Mouse (Mus musculus): Measurements from ENCODE around the gene 2300009A05Rik.

The 2300009A05Rik gene

GRCm38 (mm10) chr9:63398611-63399462 lies at the start of gene 2300009A05Rik:
Gene 2300009A05Rik, minus strand, starts transcription at chr9:63399246.
- DNase-seq (ENCODE audit: low read depth, low spot score), result peak; percentile 92

DNA sequence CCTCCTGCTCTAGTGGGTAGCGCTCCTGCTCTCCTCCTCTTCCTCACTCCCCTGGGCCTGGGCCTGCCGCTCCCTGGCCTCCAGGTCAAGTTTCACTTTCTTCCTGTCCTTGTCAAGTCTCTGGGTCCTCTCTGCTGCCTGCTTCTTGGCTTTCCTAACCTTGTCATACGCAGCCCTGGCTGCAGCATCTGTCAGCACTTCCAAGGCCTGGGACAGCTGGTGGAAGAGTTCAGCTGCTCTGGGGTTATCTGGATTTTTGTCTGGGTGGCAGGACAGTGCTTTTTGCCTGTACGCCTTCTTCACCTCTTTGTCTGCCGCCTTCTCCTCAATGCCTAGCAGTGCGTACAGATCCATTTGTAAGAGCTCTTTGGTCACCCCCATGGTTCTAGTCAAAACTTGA lies 44.6 kb upstream of the 2300009A05Rik start:
- DNase-seq (ENCODE audit: low read depth, low spot score), result no peak

DNA sequence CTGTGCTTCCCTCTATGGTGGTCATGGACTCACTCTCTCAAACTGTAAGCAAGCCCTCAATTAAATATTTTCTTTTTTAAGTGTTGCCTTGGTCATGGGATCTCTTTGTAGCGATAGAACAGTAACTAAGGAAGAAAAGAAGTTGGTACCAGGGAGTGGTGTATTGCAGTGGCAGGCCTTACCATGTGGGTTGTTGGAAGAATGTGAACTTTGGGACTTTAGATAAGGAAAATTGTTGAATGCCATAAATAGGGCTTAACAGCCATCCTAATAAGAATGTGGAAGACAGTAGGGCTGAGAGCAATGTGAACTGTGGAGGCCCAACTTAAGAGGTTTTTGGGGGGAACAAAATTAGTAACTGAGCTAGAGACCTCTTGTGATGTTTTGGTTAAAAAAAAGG lies 31.6 kb upstream of the 2300009A05Rik start:
- DNase-seq (ENCODE audit: low read depth, low spot score), result no peak

GRCm38 (mm10) chr9:63421096-63421736 lies 22.2 kb upstream of the 2300009A05Rik start:
- DNase-seq (ENCODE audit: low read depth, low spot score), result no peak

GRCm38 (mm10) chr9:63420396-63420795 lies 21.4 kb upstream of the 2300009A05Rik start:
- DNase-seq (ENCODE audit: low read depth, low spot score), result no peak

DNA sequence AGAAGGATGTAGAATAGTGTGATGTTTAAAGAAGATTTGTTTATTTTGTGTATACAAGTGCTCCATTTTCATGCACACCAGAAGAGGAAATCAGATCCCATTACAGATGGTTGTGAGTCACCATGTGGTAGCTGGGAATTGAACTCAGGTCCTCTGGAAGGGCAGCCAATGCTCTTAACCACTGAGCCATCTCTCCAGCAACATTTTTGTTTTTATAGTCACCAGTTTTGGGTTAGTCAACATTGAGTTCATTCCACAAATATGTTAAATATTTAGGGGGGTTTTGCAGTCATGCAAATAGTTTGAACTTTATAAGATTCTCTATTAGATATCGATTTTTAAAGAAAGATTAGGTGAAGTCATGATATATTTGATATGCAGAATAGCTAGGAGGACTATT lies 1.1 kb upstream of the 2300009A05Rik start:
- no peak for DNase-seq (ENCODE audit: low read depth, low spot score)

GRCm38 (mm10) chr9:63399463-63399815 lies 393 bp upstream of the 2300009A05Rik start:
- no peak for DNase-seq (ENCODE audit: low read depth, low spot score)

DNA sequence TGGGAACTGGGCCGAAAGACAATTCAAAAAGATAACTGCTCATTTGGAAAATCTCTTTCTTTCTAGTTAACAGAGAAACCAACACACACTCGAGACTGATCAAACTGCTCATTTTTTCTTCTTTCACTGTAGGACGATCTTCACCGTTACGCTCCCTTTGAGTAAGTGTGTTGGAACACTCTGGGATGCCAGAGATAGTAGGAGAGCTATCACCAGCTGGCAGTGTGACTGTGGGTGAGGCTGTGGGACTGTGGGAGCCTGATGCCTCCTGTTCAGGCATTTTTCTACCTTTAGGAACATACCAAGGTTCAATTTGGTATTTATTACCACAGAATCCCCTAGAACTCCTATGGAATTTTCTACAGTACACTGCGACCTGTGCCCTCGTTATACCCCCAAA lies 3.4 kb downstream of the 2300009A05Rik start:
- DNase-seq (ENCODE audit: low read depth, low spot score), result no peak

DNA sequence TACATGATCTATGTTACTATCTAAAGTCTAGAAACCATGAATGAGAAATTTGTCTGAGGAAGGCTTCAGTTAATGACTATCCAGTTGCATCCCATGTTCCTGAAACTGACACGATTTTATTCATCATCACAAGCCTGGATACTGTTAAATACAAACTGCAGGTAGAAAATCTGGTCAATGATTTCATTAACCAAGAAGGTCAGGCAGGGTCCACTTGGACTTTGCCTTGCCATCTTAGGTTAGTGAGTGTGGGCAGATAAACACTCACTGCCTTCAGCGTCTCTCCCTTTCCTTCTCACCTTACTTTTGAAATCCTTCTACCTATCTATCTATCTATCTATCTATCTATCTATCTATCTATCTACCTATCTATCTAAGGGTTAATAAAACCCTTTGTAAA lies 7.7 kb downstream of the 2300009A05Rik start:
- no peak for DNase-seq (ENCODE audit: low read depth, low spot score)

GRCm38 (mm10) chr9:63382761-63383160 lies 16.3 kb downstream of the 2300009A05Rik start:
- DNase-seq (ENCODE audit: low read depth, low spot score), result no peak

DNA sequence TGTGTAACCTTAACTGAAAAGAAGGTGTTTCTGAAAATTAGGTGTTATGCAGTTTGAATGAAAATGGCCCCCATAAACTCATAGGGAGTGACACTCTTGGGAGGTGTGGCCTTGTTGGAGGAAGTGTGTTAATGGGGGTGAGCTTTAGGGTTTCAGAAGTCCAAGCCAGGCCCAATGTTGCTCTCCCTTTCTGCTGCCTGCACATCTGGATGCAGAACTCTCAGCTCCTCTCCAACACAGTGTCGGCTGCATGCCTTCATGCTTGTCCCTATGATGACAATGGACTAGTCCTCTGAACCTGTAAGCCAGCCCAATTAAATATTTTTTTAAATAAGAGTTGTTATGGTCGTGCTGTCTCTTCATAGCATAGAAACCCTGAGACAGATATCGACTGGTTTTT lies 18.7 kb downstream of the 2300009A05Rik start:
- no peak for DNase-seq (ENCODE audit: low read depth, low spot score)

DNA sequence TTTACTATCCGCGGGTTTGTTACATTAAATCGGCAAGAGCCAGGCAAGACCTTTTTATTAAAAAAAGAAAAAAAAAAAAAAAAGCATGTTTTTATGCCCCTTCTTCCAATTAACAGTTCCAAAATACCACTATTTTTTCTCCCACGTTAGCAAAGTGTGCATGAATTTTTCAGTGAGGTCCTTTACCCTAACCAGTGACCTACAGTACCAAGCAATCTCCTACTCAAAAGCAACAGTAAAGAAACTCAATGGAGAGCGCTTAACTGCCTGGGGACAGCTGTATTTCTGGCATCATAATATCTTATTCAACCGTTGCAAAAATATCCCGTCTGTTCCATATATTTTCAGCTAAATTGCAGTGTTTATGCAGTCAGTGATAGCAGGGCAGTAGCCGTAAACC lies 20.9 kb downstream of the 2300009A05Rik start:
- no peak for DNase-seq (ENCODE audit: low read depth, low spot score)

- DNase-seq (ENCODE audit: low read depth, low spot score), result peak; percentile 80
Measured at GRCm38 (mm10) chr9:63377270-63378142, 21.5 kb downstream of the 2300009A05Rik start, which contains the start of gene Map2k5. Gene Map2k5, minus strand, starts transcription at chr9:63377902.

DNA sequence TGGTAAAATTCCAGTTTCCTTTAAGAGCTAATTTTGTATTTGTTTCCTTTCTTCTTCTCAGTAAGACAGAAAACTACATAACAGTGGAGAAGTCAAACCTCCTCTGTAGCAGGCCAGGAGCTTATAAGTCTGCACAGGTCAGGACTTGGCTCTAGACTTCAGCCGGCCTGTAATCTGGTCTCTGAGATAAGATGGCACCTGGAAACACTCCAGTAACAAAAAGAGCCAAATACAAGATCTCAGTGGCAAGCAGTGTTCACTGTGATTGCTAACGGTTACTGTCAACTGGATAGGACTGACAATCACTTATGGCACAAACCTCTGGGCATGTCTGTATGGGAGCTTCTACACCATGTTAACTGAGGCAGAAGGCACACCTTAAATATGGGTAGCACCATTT lies 25.7 kb downstream of the 2300009A05Rik start:
- no peak for DNase-seq (ENCODE audit: low read depth, low spot score)

DNA sequence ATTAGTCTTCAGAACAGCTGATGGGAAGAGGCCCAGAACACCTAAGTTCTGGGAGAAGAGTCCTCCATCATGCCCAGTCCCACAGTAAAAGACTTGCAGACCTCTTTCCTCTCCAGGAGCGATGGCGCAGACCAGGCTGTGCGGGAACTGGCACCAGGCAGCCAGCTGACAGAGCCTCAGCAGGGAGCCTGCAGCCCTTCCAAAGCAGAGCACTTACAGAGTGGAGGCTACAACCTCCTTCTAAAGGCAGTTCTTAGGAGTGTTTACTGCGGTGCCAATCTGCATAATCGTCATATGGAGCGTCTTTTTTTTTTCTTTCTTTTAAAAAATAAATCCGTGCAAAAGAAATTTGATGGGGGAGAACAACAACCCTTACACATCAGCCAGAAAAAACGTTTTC lies 26.5 kb downstream of the 2300009A05Rik start:
- no peak for DNase-seq (ENCODE audit: low read depth, low spot score)

DNA sequence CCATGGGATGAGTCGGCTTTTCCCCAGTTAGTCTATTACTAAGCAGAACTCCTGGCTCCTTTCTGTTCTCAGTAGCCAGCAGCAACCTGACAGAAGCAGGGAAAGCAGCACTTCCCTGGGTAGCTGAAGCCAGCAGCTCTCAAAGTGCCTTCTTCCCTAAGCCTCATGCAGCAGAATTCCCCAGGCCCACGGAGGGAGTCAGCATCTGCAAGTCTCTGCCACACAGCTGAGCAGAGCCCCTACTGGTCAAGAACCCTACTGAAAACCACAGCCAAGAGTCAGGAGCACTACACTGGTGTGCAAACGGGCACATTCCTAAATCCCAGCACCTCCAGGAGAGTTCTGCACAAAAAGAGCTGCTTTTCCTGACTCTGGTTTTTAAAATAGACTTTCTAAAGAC lies 38.6 kb downstream of the 2300009A05Rik start:
- DNase-seq (ENCODE audit: low read depth, low spot score), result no peak

DNA sequence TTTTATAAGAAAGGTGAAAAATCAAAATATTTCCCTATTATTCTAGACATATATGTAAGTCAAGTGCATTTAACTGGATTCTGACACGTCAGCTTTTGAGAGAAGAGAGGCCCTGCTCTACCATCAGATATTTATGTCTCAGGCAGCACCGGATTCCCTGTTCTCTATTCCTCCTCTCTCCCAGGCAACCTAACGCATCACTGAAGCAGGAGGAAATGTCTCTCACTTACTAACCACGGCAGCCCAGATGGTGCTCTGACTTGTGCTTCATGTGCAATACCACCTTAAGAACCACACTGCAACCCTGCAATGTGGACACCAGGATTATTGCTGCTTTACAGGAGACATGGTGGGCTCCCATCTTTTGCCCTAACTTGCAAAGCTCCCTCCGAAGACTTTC lies 40.0 kb downstream of the 2300009A05Rik start:
- no peak for DNase-seq (ENCODE audit: low read depth, low spot score)

GRCm38 (mm10) chr9:63356721-63357120 lies 42.3 kb downstream of the 2300009A05Rik start:
- DNase-seq (ENCODE audit: low read depth, low spot score), result no peak

- no peak for DNase-seq (ENCODE audit: low read depth, low spot score)
Measured at GRCm38 (mm10) chr9:63356278-63356677, 42.8 kb downstream of the 2300009A05Rik start.

- no peak for DNase-seq (ENCODE audit: low read depth, low spot score)
Measured at GRCm38 (mm10) chr9:63354168-63354567, 44.9 kb downstream of the 2300009A05Rik start.

DNA sequence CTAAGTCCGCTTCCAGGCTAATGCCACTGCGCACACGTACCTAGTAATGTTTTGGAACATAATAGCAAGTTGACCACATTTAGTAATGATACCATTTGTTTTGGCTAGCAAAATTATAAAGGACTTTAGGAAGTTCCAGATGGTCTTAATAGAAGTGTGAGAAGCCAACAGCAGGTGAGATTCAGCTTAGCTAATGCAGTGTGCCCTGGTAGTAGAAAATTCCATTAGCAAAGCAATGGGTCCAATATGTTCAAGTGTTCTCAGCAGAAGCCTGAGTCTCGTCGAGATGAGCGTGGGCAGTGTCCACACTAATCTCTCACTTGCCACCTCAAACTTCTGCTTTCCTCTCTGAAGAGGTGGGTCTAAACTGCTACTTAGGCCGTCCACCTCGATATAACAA lies 49.0 kb downstream of the 2300009A05Rik start:
- no peak for DNase-seq (ENCODE audit: low read depth, low spot score)

GRCm38 (mm10) chr9:63349241-63349640 lies 49.8 kb downstream of the 2300009A05Rik start:
- no peak for DNase-seq (ENCODE audit: low read depth, low spot score)

All from retina, adult 2 months (tissue).